Mouse (Mus musculus): ENCODE results near the gene Erf.

DNA sequence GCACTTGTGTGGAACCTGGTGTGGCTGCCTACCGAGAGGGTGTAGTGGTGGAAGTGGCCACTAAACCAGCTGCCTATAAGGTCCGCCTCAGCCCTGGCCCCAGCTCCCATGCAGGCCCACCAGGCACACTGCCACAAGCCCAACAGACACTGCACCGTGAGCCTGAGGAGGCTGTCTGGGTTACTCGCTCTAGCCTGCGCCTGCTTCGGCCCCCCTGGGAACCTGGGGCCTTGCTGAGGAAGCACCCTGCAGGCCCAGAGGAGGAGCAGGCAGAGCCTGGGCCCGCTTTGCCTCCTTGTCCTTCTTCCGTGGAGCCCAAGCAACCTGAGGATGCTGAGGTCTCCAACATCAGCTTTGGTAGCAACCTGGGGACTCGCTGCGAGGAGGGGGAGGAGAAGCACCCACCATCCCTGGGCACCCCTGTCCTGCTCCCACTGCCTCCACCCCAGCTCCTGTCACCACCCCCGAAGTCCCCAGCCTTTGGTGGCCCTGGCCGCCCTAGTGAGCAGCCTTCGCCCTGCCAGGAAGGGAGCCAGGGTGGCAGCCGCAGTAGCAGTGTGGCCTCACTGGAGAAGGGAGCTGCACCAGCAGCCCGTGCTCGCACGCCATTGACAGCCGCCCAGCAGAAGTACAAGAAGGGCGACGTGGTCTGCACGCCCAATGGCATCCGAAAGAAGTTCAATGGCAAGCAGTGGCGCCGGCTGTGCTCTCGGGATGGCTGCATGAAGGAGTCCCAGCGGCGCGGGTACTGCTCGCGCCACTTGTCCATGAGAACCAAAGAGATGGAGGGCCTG, 21.3 kb upstream of the Erf start:
- no peak for TF ChIP-seq POLR2A (IDR thresholded peaks at IDR 0.05; ENCODE audit: insufficient read depth, low read depth, low read length)
- TF ChIP-seq CTCF (IDR thresholded peaks at IDR 0.05; ENCODE audit: insufficient read depth, low read depth, low read length): no peak

Measured in olfactory bulb, adult 2 months (tissue).